Comparison of ENCODE assay signal across 21 mouse cellular contexts in genomic region chr8:18528120-18528519, GRCm38 (mm10).
A peak's percentile ranks its signal among the peaks of the same experiment; 100 is the strongest.
DNase-seq lines count a peak whose midpoint lies in the region; ATAC-seq lines count a peak whose summit lies in the region.
"Had no signal": no experiment of that assay in that cellular context is flagged by ENCODE, and none has a peak within 500 bp of the region (broad histone marks: within the 10 kb centered on the region; RNA-seq: fewer than 3 reads in every experiment).

No protein-coding gene starts in this region.

- H3K4me2 ChIP-seq in forebrain, embryonic 13.5 days, result no peak overlapping the region
- H3K4me2 ChIP-seq in forebrain, embryonic 11.5 days (ENCODE audit: low read depth, low read length, severe bottlenecking), result no peak overlapping the region
- no peak overlapping the region for H3K4me2 ChIP-seq in forebrain, embryonic 15.5 days (replicated peaks)
- no peak overlapping the region for H3K4me2 ChIP-seq in forebrain, embryonic 12.5 days
- no peak overlapping the region for H3K4me2 ChIP-seq in forebrain, embryonic 16.5 days (ENCODE audit: low read length)
- H3K4me2 ChIP-seq: embryonic facial prominence, embryonic 12.5 days had no signal

- no peaks in the 10 kb centered on the region for H3K9me3 ChIP-seq in forebrain, embryonic 13.5 days (replicated peaks)
- no peaks in the 10 kb centered on the region for H3K9me3 ChIP-seq in forebrain, embryonic 11.5 days (ENCODE audit: control insufficient read depth, low read length)
- H3K9me3 ChIP-seq in forebrain, embryonic 15.5 days, result no peaks in the 10 kb centered on the region
- H3K9me3 ChIP-seq in forebrain, embryonic 12.5 days, result no peaks in the 10 kb centered on the region
- no peaks in the 10 kb centered on the region for H3K9me3 ChIP-seq in forebrain, embryonic 16.5 days (ENCODE audit: control insufficient read depth, low read length)
- H3K9me3 ChIP-seq: embryonic facial prominence, embryonic 10.5 days; embryonic facial prominence, embryonic 12.5 days; G1E had no signal

- H3K4me3 ChIP-seq in forebrain, embryonic 13.5 days, result no peak overlapping the region
- H3K4me3 ChIP-seq in forebrain, embryonic 11.5 days (ENCODE audit: low read depth, low read length), result no peak overlapping the region
- H3K4me3 ChIP-seq in forebrain, embryonic 15.5 days, result no peak overlapping the region
- H3K4me3 ChIP-seq in forebrain, embryonic 12.5 days (replicated peaks), result no peak overlapping the region
- H3K4me3 ChIP-seq in forebrain, embryonic 16.5 days (replicated peaks; ENCODE audit: low read length), result no peak overlapping the region
- H3K4me3 ChIP-seq: embryonic facial prominence, embryonic 10.5 days; embryonic facial prominence, embryonic 12.5 days had no signal

- H3K36me3 ChIP-seq in forebrain, embryonic 13.5 days (ENCODE audit: poor library complexity, severe bottlenecking), result no peaks in the 10 kb centered on the region
- H3K36me3 ChIP-seq in forebrain, embryonic 11.5 days (ENCODE audit: control insufficient read depth, insufficient read depth, low read length), result no peaks in the 10 kb centered on the region
- H3K36me3 ChIP-seq in forebrain, embryonic 15.5 days, result no peaks in the 10 kb centered on the region
- no peaks in the 10 kb centered on the region for H3K36me3 ChIP-seq in forebrain, embryonic 12.5 days (replicated peaks)
- H3K36me3 ChIP-seq in forebrain, embryonic 16.5 days (ENCODE audit: control insufficient read depth, insufficient read depth), result no peaks in the 10 kb centered on the region
- H3K36me3 ChIP-seq: embryonic facial prominence, embryonic 10.5 days; embryonic facial prominence, embryonic 12.5 days; G1E had no signal

- 86% methylated on average over 6 of the region's 6 CpGs for WGBS in forebrain, embryonic 13.5 days
- 87% methylated on average over 6 of the region's 6 CpGs for WGBS in forebrain, embryonic 11.5 days
- 79% methylated on average over 6 of the region's 6 CpGs for WGBS in forebrain, embryonic 15.5 days
- WGBS in forebrain, embryonic 12.5 days, result 92% methylated on average over 6 of the region's 6 CpGs
- 75% methylated on average over 6 of the region's 6 CpGs for WGBS in forebrain, embryonic 16.5 days

- no peak overlapping the region for H3K9ac ChIP-seq in forebrain, embryonic 13.5 days
- H3K9ac ChIP-seq in forebrain, embryonic 11.5 days (ENCODE audit: low read length), result no peak overlapping the region
- no peak overlapping the region for H3K9ac ChIP-seq in forebrain, embryonic 15.5 days (replicated peaks)
- no peak overlapping the region for H3K9ac ChIP-seq in forebrain, embryonic 12.5 days
- H3K9ac ChIP-seq in forebrain, embryonic 16.5 days (replicated peaks; ENCODE audit: low read depth, low read length), result no peak overlapping the region
- H3K9ac ChIP-seq: embryonic facial prominence, embryonic 12.5 days had no signal

- no peak for DNase-seq in forebrain, embryonic 11.5 days (ENCODE audit: low spot score)
- no peak for DNase-seq in left cerebral cortex, adult 11 months (ENCODE audit: low spot score)
- no peak for DNase-seq in adrenal gland, postnatal 14 days
- DNase-seq: adrenal gland, adult 8-10 months; adrenal gland, postnatal 25 days; B cell, adult 2 months; cerebellum, adult 11-12 months; cerebellum, adult 2 months; cerebellum, adult 9-10 months; cerebellum, postnatal 10 days; cerebellum, postnatal 25 days had no signal

- peak; percentile 16; the same call in 1 of the 2 replicates for ATAC-seq in forebrain, embryonic 13.5 days
- ATAC-seq in forebrain, embryonic 11.5 days (replicated peaks; ENCODE audit: low FRiP score), result no peak
- peak; percentile 41; the same call in 1 of the 2 replicates for ATAC-seq in forebrain, embryonic 15.5 days (replicated peaks)
- ATAC-seq in forebrain, embryonic 12.5 days (ENCODE audit: low FRiP score), result no peak
- peak; percentile 72 for ATAC-seq in forebrain, embryonic 16.5 days
- ATAC-seq: activated CD4-positive, CD25-positive, alpha-beta regulatory T cell, adult 4 months; CD4-positive, CD25-positive, alpha-beta regulatory T cell, adult 4 months; Patski had no signal

- no peak overlapping the region for H3K27ac ChIP-seq in forebrain, embryonic 13.5 days
- no peak overlapping the region for H3K27ac ChIP-seq in forebrain, embryonic 11.5 days (ENCODE audit: low read depth, low read length)
- H3K27ac ChIP-seq in forebrain, embryonic 15.5 days (replicated peaks), result no peak overlapping the region
- H3K27ac ChIP-seq in forebrain, embryonic 12.5 days, result no peak overlapping the region
- H3K27ac ChIP-seq in forebrain, embryonic 16.5 days (ENCODE audit: low read length), result no peak overlapping the region
- H3K27ac ChIP-seq: embryonic facial prominence, embryonic 10.5 days; embryonic facial prominence, embryonic 12.5 days had no signal

- H3K4me1 ChIP-seq in forebrain, embryonic 13.5 days, result no peaks in the 10 kb centered on the region
- H3K4me1 ChIP-seq in forebrain, embryonic 11.5 days (replicated peaks; ENCODE audit: control insufficient read depth, insufficient read depth, low read length), result no peaks in the 10 kb centered on the region
- H3K4me1 ChIP-seq in forebrain, embryonic 15.5 days, result no peaks in the 10 kb centered on the region
- no peaks in the 10 kb centered on the region for H3K4me1 ChIP-seq in forebrain, embryonic 12.5 days
- no peaks in the 10 kb centered on the region for H3K4me1 ChIP-seq in forebrain, embryonic 16.5 days (replicated peaks; ENCODE audit: control insufficient read depth, insufficient read depth, low read length)
- H3K4me1 ChIP-seq: embryonic facial prominence, embryonic 10.5 days; embryonic facial prominence, embryonic 12.5 days had no signal

- no peaks in the 10 kb centered on the region for H3K27me3 ChIP-seq in forebrain, embryonic 13.5 days
- no peaks in the 10 kb centered on the region for H3K27me3 ChIP-seq in forebrain, embryonic 11.5 days (ENCODE audit: control insufficient read depth, insufficient read depth, low read length)
- no peaks in the 10 kb centered on the region for H3K27me3 ChIP-seq in forebrain, embryonic 15.5 days
- no peaks in the 10 kb centered on the region for H3K27me3 ChIP-seq in forebrain, embryonic 12.5 days
- H3K27me3 ChIP-seq in forebrain, embryonic 16.5 days (replicated peaks; ENCODE audit: control insufficient read depth, insufficient read depth, low read length), result no peaks in the 10 kb centered on the region
- H3K27me3 ChIP-seq: embryonic facial prominence, embryonic 12.5 days had no signal

Comparison
In these comparisons a context has a peak if more than half of its experiments do, and no peak if none do; other contexts are left out.
1. ATAC-seq: peak in forebrain, embryonic 13.5 days (single experiment), forebrain, embryonic 15.5 days (single experiment) and forebrain, embryonic 16.5 days (single experiment); none in forebrain, embryonic 11.5 days (single experiment) and forebrain, embryonic 12.5 days (single experiment).